Mouse (Mus musculus) frontal cortex, adult (tissue): ENCODE data around the gene Tspan3.

Experiments
- ATAC-seq: cut with Nextera tagmentation; 2 replicates; pipeline ENCODE4 v1.9.2; 2017; ENCODE audit warnings: mild to moderate bottlenecking, moderate library complexity, mixed read lengths; ENCODE audit not compliant: low TSS enrichment

Tspan3 gene

DNA sequence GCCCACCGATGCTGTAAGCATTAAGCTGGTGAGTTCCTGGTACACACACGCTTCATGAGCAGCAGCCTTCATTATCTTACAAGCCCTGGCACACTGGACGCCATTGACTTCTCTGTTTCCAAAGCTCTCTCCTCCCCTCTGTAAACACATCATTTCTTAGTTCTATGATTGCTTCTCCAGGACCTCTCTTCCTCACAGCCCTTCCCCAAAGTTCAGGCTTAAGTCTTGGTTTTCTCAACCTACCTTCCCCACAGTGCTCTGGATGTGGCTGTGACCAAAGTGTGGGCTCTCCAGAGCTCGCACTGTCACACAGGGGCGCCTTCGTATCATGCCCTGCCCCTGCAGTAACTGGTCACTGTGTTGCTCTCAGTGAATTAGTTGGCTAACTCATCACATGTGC lies at the start of gene Tspan3:
Gene Tspan3 (minus strand): TSS at position 101 of the 400 bp plus-strand sequence.
- ATAC-seq, result no peak

- ATAC-seq, result peak; percentile 99
Observed at GRCm38 (mm10) chr9:56213451-56214291, 48.4 kb upstream of the Tspan3 start.

DNA sequence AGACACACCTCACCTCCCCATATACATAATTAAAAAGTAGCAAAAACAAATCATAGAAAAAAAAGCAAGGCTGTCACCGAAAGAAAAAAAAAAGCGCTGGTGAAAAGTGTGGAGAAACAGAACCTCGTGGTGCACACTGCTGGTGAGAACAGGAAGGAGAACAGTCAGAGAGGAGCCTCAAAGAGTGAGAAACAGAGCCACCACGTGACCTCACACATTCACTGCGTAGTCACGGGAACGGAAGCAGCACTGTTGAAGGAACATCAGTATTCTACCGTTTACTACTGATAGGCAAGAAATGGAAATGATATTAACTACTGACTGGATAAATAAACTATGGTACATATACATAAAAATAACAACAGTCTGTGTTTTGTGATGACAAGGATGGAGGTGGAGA lies 43.5 kb upstream of the Tspan3 start:
- no peak for ATAC-seq

DNA sequence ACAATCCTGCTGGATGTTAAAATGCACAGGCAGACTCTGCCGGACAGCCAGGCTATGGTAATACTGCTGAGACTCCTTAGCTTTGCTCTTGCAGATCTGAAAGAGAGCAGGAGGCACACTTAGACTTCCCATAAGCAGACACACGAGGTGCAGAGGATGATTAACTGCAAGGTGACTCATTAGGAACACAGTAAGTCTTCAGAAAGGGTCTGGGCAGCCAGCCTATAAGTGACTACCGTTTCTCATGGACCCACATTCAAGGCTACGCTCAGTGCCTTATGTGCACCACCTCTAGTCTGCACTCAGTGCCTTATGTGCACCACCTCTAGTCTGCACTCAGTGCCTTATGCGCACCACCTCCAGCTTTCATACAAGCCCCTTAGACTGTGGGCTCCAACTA lies 42.2 kb upstream of the Tspan3 start:
- no peak for ATAC-seq

DNA sequence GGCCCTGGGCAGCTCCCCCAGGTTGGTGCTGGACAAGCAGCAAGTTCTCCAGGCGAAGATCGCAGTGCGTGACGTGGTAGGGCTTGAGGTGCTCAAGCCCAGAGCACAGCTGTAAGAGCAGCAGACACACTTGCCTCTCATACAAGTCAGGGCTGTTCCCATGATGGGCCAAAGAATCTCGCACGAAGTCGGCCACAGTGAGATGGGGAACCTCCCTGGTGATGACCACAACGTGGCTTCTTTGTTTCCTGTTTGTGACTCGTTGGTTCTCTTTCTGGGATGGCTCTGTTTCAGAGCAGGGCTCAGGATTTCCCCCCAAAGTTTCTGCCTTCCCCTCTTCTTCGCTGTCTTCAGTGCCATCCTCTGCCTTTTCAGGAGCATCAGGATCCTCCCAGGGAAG lies 41.8 kb upstream of the Tspan3 start:
- no peak for ATAC-seq

GRCm38 (mm10) chr9:56205336-56205735 lies 40.1 kb upstream of the Tspan3 start:
- ATAC-seq, result 0 out of 2 replicates have a peak, but pooled peaks have one; percentile 9

GRCm38 (mm10) chr9:56204316-56204715 lies 39.0 kb upstream of the Tspan3 start:
- ATAC-seq, result no peak

- ATAC-seq, result peak; percentile 96
Observed at GRCm38 (mm10) chr9:56200645-56201314, 35.5 kb upstream of the Tspan3 start.

- no peak for ATAC-seq
Observed at GRCm38 (mm10) chr9:56200200-56200599, 34.9 kb upstream of the Tspan3 start.

- no peak for ATAC-seq
Observed at GRCm38 (mm10) chr9:56196921-56197320, 31.6 kb upstream of the Tspan3 start.

DNA sequence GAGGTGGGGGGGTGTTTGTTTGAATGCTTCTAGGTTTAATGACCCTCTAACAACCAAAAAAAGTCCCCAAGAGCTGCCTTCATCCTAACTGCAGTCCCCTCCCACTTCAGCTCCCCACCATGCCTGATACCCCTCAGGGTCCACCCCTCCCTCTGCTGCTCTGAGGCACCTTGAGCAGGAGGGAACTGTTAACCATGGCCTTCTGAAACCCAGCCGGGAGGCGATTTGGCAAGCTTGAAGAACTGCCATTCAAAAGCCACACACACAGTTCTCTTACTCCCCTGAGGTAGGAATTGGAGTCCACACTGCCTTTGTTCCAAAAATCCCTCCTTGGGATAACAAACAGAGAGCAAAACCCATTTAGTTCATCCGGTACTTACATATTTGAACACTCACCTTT lies 29.9 kb upstream of the Tspan3 start:
- ATAC-seq, result no peak

DNA sequence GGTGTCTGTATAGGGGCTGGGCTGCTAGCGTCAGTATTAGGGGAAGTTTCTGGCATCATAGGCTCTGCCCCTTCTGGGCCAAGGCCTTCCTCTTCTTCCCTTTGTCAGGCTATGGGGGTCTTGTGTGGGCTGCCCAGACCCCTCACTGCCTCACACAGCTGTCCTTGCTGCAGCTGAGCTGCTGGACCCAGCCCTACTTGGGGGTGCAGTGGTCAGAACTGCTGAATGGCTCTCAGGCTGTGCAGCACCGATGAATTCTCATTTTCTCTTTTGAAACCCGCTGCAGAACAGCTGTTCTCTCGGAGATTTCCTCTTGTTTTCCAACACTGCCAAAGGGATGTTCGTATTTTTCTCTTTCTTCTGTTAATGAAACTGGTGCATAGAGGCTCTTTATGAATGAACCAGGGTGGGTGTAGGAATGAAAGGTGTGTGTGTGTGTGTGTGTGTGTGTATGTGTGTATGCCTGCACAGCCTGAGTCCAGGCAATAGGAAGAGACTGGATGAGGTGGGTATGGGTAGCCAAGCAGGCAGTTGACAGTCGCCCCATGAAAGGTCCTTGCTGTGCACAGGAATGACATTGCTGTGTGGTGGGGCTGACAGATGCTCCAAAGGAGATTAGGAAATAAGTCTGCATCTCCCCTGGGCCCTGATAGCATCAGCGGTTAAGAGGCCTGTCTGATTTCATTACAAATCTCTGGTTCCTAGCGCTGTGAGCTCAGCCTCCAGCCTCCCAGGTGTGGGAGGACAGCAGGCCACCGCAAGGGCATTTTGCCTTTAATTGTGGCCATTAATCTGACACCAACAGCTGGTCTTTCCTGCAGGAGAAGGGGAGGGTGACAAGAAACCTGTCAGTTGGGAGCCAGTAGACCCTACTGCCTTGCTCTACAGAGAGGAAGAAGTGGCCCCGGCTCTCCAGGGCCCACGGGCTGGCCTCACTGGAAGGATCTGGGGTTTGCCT lies 26.5 kb upstream of the Tspan3 start:
- no peak for ATAC-seq

DNA sequence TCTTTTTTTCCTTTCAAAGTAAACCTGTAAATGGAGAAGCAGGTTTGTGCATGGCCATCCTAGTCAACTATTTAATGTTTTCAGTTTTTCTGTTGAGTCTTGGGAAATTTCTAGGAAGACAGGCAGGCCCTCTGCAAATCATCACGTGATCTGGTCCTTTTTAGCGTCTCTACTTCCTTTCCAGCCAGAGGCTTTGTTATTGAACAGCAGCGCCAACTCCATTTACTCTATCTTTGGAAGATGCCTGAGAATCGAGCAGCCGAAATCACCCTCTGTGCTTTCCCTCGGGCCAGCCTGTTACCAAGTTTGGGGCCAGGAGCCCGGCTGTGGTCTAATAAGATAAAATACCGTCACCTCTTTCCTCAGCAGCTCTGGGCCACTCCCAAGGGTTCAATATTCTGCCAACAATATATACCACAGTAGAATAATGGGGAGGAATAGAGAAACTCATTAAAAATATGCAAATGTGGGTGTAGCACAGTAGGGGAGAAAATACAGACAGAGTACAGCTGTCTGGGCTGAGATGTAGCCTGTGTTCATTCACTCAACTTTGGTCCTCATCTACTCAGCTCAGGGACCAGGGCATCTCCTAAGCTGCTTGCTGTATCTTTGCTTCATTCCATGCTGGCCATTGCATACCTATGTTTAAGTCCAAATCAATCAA lies 15.0 kb upstream of the Tspan3 start:
- ATAC-seq, result no peak

DNA sequence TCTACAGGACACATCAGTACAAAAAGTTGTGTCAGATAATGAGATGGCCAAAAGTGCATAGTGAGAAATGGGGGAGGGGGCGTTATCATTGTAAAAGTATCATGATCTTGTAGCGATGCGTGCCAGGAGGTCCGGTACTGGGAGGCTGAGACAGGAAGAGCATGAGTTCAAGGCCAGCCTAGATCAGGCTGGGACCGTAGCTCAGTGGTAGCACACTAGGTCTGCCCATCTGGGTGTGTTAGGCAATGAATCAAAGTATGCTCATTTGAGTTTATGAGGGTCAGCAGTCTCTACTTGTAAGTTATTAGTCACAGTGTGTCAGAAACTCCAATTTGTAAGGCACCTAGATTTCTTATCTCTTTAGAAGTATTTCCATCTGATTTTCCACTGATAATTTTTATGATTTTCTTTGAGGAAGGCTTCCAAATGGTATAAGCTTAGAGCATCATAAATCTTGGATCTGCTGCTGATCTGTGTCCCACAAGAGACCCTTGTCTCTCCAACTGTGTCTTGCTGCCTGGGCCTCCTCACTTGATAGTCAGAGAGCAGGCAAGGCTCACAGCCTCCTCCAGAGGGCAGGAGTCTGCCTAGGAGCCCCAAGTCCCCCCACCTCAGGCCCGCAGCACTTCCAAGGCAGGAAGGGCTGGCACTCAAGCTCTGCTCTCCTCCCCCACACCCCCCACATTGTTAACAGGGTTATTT lies 14.3 kb upstream of the Tspan3 start:
- no peak for ATAC-seq

DNA sequence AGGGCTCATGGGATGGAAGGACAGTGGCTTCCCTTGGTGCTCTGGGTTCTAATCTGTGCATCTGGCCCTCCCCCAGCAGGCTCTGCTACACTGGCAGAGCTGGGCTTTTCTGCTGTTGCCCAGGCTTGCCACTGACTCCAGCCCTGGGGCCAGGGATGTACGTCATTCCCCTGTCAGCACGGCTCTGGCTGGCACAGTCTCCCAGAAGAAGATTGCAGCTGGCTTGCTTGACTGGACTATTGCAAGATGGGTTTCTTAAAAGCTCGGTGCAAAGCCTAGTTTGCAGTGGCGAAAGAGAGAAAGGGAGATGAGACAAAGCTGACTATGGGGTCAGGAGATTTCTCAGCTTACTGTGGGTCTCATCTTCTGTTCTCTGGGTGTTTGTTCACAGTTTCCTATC lies 12.1 kb upstream of the Tspan3 start:
- ATAC-seq, result no peak

DNA sequence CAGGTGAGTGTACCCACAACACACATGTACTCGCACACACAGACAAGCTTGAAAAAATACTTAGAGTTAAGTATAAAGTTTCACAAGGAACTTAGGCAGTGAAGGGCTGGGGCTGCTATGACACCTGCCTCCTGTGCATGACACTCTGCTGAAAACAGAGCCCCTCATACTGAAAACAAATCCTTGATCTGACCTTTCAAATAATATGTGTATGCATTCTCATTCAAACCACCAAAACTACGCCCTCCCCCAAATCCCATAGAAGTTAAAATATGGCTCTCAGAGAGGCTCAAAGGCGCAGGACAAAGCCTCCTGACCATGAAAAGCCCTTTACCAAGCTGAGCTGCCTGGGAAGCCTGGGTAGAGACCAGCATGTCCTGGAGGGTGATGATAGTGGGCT lies 10.0 kb upstream of the Tspan3 start:
- no peak for ATAC-seq

GRCm38 (mm10) chr9:56167690-56168089 lies 2.4 kb upstream of the Tspan3 start:
- no peak for ATAC-seq

GRCm38 (mm10) chr9:56166161-56166560 lies 884 bp upstream of the Tspan3 start:
- ATAC-seq, result no peak

GRCm38 (mm10) chr9:56160341-56161141 lies 4.7 kb downstream of the Tspan3 start:
- peak; percentile 97 for ATAC-seq

DNA sequence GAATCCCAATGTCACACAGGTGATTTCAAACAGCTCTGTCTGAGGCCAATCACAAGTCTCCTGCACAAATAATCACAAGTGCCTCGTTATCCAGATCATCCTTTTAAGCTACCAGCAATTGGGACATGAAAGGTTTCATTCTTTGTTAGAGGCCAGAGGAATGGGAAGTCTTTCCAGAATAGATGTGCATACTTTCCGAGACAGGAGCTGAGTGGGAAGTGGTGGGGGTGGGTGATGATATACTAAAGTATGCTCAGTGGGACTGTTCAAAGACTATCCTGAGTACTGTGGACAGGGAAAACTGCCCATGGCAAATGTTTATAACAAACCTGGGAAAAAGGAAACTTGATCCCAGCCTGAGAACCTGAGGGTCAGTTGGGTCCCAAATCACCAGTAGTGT lies 5.8 kb downstream of the Tspan3 start:
- ATAC-seq, result no peak
